Mouse (Mus musculus): ENCODE measurements around the gene Slc25a5.

- TF ChIP-seq CTCF (IDR thresholded peaks at IDR 0.05; ENCODE audit: low read depth) (peak; percentile 78), EP300 (optimal IDR thresholded peaks at IDR 0.05) (no peak)
Observed at GRCm38 (mm10) chrX:36833397-36834084, 38.1 kb downstream of the Slc25a5 start.

All from stomach, postnatal 0 days (tissue).